Comparison of ENCODE assay signal across 10 mouse cellular contexts in genomic region chrX:142737719-142738118, GRCm38 (mm10). TPM values are rescaled to one million over a fixed set of nuclear protein-coding genes. Genes with fewer than 3 reads are reported as not detected.
DNase-seq lines count a peak whose midpoint lies in the region; ATAC-seq and TF ChIP-seq lines count a peak whose summit lies in the region.
"Had no signal": no experiment of that assay in that cellular context is flagged by ENCODE, and none has a peak within 500 bp of the region (broad histone marks: within the 10 kb centered on the region; RNA-seq: fewer than 3 reads in every experiment).

No protein-coding gene starts in this region.

- no peak overlapping the region for H3K4me3 ChIP-seq in forebrain, postnatal 0 days (ENCODE audit: low read depth, low read length)
- H3K4me3 ChIP-seq: hindbrain, embryonic 15.5 days; midbrain, embryonic 15.5 days had no signal

- H3K36me3 ChIP-seq in forebrain, postnatal 0 days (ENCODE audit: insufficient read depth): no peaks in the 10 kb centered on the region
- H3K36me3 ChIP-seq: hindbrain, embryonic 15.5 days; midbrain, embryonic 15.5 days had no signal

- H3K4me2 ChIP-seq in forebrain, postnatal 0 days (ENCODE audit: low read depth): no peak overlapping the region
- H3K4me2 ChIP-seq: hindbrain, embryonic 15.5 days; midbrain, embryonic 15.5 days had no signal

- no peaks in the 10 kb centered on the region for H3K4me1 ChIP-seq in forebrain, postnatal 0 days (ENCODE audit: insufficient read depth)
- H3K4me1 ChIP-seq: hindbrain, embryonic 15.5 days; midbrain, embryonic 15.5 days had no signal

- no peaks in the 10 kb centered on the region for H3K27me3 ChIP-seq in forebrain, postnatal 0 days (ENCODE audit: insufficient read depth, low read length)
- H3K27me3 ChIP-seq: hindbrain, embryonic 15.5 days had no signal

- H3K27ac ChIP-seq in forebrain, postnatal 0 days (ENCODE audit: low read depth, low read length): no peak overlapping the region
- H3K27ac ChIP-seq: hindbrain, embryonic 15.5 days; midbrain, embryonic 15.5 days had no signal

- no peak for TF ChIP-seq CTCF in forebrain, postnatal 0 days (IDR thresholded peaks at IDR 0.05; ENCODE audit: low read depth)

- no peak for ATAC-seq in forebrain, postnatal 0 days
- ATAC-seq: midbrain, embryonic 15.5 days had no signal

- WGBS in forebrain, postnatal 0 days: 84% methylated on average over 6 of the region's 6 CpGs

- H3K9me3 ChIP-seq in forebrain, postnatal 0 days (ENCODE audit: low read length): no peaks in the 10 kb centered on the region
- H3K9me3 ChIP-seq: hindbrain, embryonic 15.5 days; midbrain, embryonic 15.5 days had no signal

- no peak overlapping the region for H3K9ac ChIP-seq in forebrain, postnatal 0 days
- H3K9ac ChIP-seq: hindbrain, embryonic 15.5 days; midbrain, embryonic 15.5 days had no signal

- DNase-seq in testis, postnatal 10 days (ENCODE audit: low spot score): peak; percentile 38
- DNase-seq in testis, postnatal 14 days (ENCODE audit: low spot score): no peak
- peak; percentile 53 for DNase-seq in fibroblast of lung, adult 2 months (ENCODE audit: low read depth)
- peak; percentile 55 for DNase-seq in induced T-regulatory cell, adult 2 months (ENCODE audit: low read depth)
- peak; percentile 8 to 50 for DNase-seq in urinary bladder, postnatal 36 days (ENCODE audit: low spot score in 2 of 2)
- DNase-seq in cerebellum, postnatal 10 days: no peak
- no peak for DNase-seq in forebrain, postnatal 0 days
- DNase-seq in cerebellum, adult 11 months: no peak

RNA-seq across cellular contexts. Expression of gene Tmem164, which starts 56.5 kb away (rescaled TPM):
- 33.9 and 35.3 TPM in 2 replicates for total RNA-seq in forebrain, postnatal 0 days (2014; rRNA removed)
- polyA plus RNA-seq in forebrain, postnatal 0 days (2015; fragmentation: Nextera tagmentation; extraction: Ambion mirVana): 14.9 and 17.2 TPM in 2 replicates

Comparison
In these comparisons a context has a peak if more than half of its experiments do, and no peak if none do; other contexts are left out.
1. DNase-seq: peak in testis, postnatal 10 days (single experiment), fibroblast of lung, adult 2 months (single experiment), induced T-regulatory cell, adult 2 months (single experiment) and urinary bladder, postnatal 36 days (2 of 2); none in testis, postnatal 14 days (single experiment), cerebellum, postnatal 10 days (0 of 2), forebrain, postnatal 0 days (single experiment) and cerebellum, adult 11 months (single experiment).